Mouse (Mus musculus) intestine, embryonic 16.5 days (tissue): Measurements from ENCODE around the gene Art3. TPM values are rescaled to one million over a fixed set of nuclear protein-coding genes. Genes with fewer than 3 reads are reported as not detected.

Experiments used
- ATAC-seq: fragments of 200-750 bp; cut with Nextera tagmentation; 2 replicates; pipeline ENCODE4 v1.8.0; 2017; ENCODE audit warnings: moderate TSS enrichment, moderate library complexity
- H3K27ac ChIP-seq: fragments of 300-500 bp; sonication (generic); 2 replicates; pipeline ENCODE4 v1.5.1; 2014; ENCODE audit warnings: mild to moderate bottlenecking, low read length
- H3K27me3 ChIP-seq: fragments of 300-500 bp; sonication (generic); replicated peaks from 2 replicates; pipeline ENCODE4 v1.6.1; 2014; ENCODE audit warnings: low read length, control low read depth, mixed read lengths; ENCODE audit not compliant: control insufficient read depth, insufficient read depth
- H3K36me3 ChIP-seq: fragments of 300-500 bp; sonication (generic); 2 replicates; pipeline ENCODE4 v1.6.1; 2014; ENCODE audit warnings: low read length, control low read depth; ENCODE audit not compliant: control insufficient read depth, insufficient read depth
- H3K4me1 ChIP-seq: fragments of 300-500 bp; sonication (generic); 2 replicates; pipeline ENCODE4 v1.6.1; 2014; ENCODE audit warnings: low read length, control low read depth, mixed read lengths; ENCODE audit not compliant: control insufficient read depth, insufficient read depth
- H3K4me2 ChIP-seq: fragments of 300-500 bp; sonication (generic); 2 replicates; pipeline ENCODE4 v1.6.1; 2014; ENCODE audit warnings: low read depth, low read length, control low read depth
- H3K4me3 ChIP-seq: fragments of 300-500 bp; sonication (generic); 2 replicates; pipeline ENCODE4 v1.5.1; 2014; ENCODE audit warnings: mild to moderate bottlenecking, low read length
- H3K9ac ChIP-seq: fragments of 300-500 bp; sonication (generic); 2 replicates; pipeline ENCODE4 v1.6.1; 2014; ENCODE audit warnings: low read depth, low read length
- H3K9me3 ChIP-seq: fragments of 300-500 bp; sonication (generic); 2 replicates; pipeline ENCODE4 v1.6.1; 2016; ENCODE audit warnings: low read length, control low read depth; ENCODE audit not compliant: control insufficient read depth
- WGBS: fragments of 180-500 bp; shearing (Covaris S2); extraction: QIAGEN DNeasy Blood & Tissue Kit; methylation state at CpG from one replicate; pipeline ENCODE4 v1.1.7; 2014; 5-methylcytosine and 5-hydroxymethylcytosine counted together
- polyA plus RNA-seq: library from polyadenylated mRNA; unstranded; fragments of >200 nt; fragmentation: Nextera tagmentation; extraction: Ambion mirVana; gene quantifications from 2 replicates; pipeline ENCODE4 v1.2.1, GENCODE M21; 2015

The Art3 gene
- polyA plus RNA-seq, 1 experiment from 2014 or later: 5.6 TPM

DNA sequence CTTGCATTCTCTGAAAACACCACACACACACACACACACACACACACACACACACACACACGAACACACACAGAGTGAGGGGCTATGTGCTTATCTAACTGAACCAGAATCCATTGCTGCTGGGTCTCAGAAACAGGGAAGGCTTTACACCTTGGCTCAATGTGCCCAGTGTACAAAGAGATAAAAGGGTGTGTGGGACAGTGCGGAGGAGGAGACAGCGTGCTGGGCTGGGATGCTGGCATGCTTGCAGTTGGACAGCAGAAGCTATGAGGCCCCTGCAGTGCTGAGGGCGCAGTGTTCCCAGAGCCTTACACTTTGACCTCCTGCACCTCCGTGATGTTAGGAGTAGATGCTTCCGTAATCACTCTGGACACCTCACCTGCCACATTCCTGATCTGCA, 64.8 kb downstream of the Art3 start:
- peak; percentile 67 for ATAC-seq
- Histone ChIP-seq H3K36me3 (no peaks in the 10 kb centered on the region), H3K27me3 (peaks cover 9% of the 10 kb centered on the region), H3K4me2 (no peak overlapping the region), H3K4me3 (no peak overlapping the region), H3K27ac (no peak overlapping the region), H3K4me1 (no peaks in the 10 kb centered on the region), H3K9ac (no peak overlapping the region), H3K9me3 (no peaks in the 10 kb centered on the region)
- WGBS: 65% methylated on average over 6 of the region's 6 CpGs

DNA sequence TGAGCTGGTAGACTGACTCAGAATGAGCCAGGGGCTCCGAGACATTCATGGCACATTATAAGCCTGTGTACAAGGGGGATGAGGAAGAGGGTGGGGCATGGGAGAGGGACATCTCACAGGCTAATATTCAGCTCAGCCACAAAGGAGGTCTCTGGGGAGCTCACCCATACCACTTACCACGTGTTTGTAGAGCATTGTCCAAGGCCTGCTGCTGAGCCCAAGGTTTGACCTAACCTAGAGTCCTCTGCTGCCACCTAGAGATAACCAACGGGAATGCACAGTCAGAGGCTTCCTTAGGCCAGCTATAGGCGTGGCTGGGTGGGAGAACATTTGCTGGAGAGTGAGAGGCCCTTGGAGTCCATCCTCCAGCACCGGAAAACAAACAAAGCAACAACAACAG, 66.5 kb downstream of the Art3 start:
- Histone ChIP-seq H3K9ac (no peak overlapping the region), H3K4me3 (no peak overlapping the region), H3K36me3 (no peaks in the 10 kb centered on the region), H3K27ac (no peak overlapping the region), H3K9me3 (no peaks in the 10 kb centered on the region), H3K27me3 (no peaks in the 10 kb centered on the region), H3K4me2 (no peak overlapping the region), H3K4me1 (no peaks in the 10 kb centered on the region)
- peak; percentile 78 for ATAC-seq
- 24% methylated on average over 5 of the region's 5 CpGs for WGBS

DNA sequence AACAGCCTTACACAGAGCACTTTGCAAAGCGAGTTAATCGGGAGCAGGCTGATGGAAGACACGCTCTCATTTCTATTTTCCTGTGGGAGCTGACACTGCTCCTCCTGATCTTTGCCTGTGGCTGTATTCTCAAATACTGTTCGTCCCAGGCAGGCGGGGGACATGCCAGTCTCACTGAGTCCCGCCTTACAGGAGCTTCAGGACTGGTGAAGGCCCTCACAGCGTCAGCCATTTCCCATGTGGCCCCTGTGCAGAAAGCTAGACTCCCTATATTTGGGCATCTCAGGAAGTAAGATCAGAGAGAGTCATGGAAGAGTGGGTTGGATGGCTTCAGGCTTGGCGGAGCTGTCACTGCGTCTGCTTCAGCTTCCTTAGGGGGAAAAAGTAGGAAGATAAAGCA, 71.2 kb downstream of the Art3 start:
- Histone ChIP-seq H3K4me1 (no peaks in the 10 kb centered on the region), H3K4me2 (no peak overlapping the region), H3K9me3 (no peaks in the 10 kb centered on the region), H3K27me3 (no peaks in the 10 kb centered on the region), H3K9ac (no peak overlapping the region), H3K4me3 (no peak overlapping the region), H3K36me3 (no peaks in the 10 kb centered on the region), H3K27ac (no peak overlapping the region)
- no peak for ATAC-seq
- 66% methylated on average over 9 of the region's 9 CpGs for WGBS

DNA sequence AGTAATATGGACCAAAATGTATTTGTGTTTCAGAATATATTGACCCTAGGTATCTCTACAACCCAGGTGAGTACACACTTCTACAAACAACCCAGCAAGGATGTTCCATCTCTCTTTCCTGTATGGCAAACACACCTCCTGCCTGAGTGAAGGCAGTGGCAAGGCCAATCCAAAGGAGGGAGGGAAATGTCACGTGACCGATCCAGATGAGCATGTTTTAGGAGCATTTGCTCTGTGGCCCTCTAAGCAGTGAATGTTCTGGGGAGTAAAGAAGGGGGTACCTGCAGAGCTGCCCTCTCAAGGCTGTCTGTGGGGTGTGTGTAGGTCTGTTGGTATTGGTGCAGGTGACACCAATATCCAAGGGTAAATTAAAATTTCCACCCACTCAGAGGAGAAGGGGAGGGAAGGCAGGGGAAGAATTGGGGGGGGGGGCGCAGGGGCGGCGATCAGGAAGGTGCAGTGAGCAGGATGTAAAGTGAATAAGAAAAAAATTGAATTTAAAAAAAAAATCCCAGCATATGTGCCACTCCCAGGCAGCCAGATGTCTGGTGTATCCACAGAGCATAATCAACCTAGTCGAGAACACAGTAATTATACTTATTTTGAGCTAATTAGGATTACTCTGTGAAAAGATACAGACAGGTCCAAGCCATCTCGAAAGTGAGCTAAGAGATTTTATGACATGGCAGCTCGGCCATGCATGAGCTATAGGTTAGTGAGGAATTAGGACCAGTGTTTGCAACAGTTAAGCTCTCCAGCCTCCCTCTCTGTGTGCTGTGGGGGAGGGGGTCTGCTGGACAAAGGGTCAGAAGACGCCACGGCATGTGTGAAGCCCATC, 72.2 kb downstream of the Art3 start:
- no peak for ATAC-seq
- Histone ChIP-seq H3K9me3 (no peaks in the 10 kb centered on the region), H3K27ac (no peak overlapping the region), H3K9ac (no peak overlapping the region), H3K4me2 (no peak overlapping the region), H3K4me1 (no peaks in the 10 kb centered on the region), H3K36me3 (no peaks in the 10 kb centered on the region), H3K4me3 (no peak overlapping the region), H3K27me3 (no peaks in the 10 kb centered on the region)
- WGBS: 52% methylated on average over 10 of the region's 10 CpGs

DNA sequence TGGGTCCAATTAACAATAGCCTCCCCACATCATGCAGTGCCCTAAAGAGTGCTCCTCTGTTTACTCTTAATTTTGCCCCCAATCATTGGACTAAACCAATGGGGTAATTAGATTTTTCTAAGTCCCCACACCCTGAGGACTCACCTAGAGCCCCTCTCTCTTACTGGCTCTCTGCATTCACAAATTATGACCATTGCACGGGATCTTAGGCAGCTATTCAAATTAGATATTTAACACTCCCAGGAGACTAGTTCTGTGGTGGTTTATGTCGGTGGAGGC, 72.7 kb downstream of the Art3 start:
- Histone ChIP-seq H3K4me2 (no peak overlapping the region), H3K27ac (no peak overlapping the region), H3K9ac (no peak overlapping the region), H3K4me1 (no peaks in the 10 kb centered on the region), H3K27me3 (no peaks in the 10 kb centered on the region), H3K4me3 (no peak overlapping the region), H3K9me3 (no peaks in the 10 kb centered on the region), H3K36me3 (no peaks in the 10 kb centered on the region)
- ATAC-seq: no peak
- 59% methylated on average over 2 of the region's 2 CpGs for WGBS

DNA sequence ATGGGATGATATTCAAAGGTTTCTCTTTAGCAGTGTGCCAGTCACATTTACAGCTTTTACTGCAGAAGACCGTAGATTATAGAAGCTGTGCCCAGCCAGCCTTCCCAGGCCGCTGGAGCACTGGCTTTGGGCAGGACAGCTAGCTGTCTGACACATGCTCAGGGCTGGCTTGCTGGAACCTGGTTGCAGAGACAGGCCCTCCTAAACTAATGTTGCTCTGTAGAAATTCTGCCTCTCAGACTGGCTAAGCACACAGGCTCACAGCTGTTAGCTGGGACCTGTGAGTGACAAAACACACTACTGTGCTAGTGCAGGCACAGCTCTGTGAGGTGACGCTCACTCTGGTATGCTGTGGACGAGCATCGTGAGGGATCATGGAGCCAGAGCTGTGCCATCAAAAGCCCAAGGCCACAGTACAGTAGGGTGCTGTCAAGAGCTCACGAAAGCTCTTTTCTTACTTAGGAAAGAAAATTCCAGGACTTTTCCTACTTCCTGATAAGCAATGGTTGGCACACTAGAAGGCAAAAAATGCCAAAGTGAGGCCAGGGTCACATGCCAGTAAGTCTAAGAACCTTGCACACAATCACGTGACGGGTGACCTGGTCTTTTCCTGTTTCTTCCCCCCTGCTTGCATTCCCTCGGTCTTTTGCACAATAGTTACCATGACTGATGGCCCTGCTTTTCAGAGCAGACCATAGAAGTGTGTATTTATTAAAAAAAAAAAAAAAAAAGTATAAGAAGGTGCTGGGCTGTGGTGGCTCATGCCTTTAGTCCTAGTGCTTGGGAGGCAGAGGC, 77.9 kb downstream of the Art3 start:
- 74% methylated on average over 9 of the region's 9 CpGs for WGBS
- Histone ChIP-seq H3K4me3 (no peak overlapping the region), H3K36me3 (no peaks in the 10 kb centered on the region), H3K9me3 (no peaks in the 10 kb centered on the region), H3K4me2 (no peak overlapping the region), H3K27ac (no peak overlapping the region), H3K9ac (no peak overlapping the region), H3K4me1 (no peaks in the 10 kb centered on the region), H3K27me3 (no peaks in the 10 kb centered on the region)
- ATAC-seq: no peak

DNA sequence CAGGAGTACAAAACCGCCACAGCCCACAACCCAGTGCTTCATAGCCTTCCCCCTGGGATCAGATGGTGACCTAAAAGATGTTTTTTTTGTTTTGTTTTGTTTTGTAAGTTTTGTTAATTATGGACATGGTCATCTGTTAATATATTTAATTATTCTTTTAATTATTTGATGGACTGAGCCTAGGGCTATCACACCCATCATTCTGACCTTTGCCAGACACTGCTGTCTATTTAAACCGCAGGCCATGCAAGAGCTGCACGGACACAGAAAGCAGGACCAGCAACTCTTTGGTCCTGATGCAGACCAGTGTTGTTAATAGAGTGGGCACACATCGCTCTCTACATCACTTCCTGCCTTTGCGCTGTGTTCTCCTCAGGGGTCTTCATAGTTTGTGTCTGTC, 78.9 kb downstream of the Art3 start:
- 84% methylated on average over 5 of the region's 5 CpGs for WGBS
- H3K4me1 ChIP-seq: no peaks in the 10 kb centered on the region
- no peaks in the 10 kb centered on the region for H3K27me3 ChIP-seq
- no peak for ATAC-seq
- no peaks in the 10 kb centered on the region for H3K36me3 ChIP-seq
- H3K27ac ChIP-seq: no peak overlapping the region
- H3K9me3 ChIP-seq: no peaks in the 10 kb centered on the region
- no peak overlapping the region for H3K4me2 ChIP-seq
- no peak overlapping the region for H3K9ac ChIP-seq
- H3K4me3 ChIP-seq: no peak overlapping the region

DNA sequence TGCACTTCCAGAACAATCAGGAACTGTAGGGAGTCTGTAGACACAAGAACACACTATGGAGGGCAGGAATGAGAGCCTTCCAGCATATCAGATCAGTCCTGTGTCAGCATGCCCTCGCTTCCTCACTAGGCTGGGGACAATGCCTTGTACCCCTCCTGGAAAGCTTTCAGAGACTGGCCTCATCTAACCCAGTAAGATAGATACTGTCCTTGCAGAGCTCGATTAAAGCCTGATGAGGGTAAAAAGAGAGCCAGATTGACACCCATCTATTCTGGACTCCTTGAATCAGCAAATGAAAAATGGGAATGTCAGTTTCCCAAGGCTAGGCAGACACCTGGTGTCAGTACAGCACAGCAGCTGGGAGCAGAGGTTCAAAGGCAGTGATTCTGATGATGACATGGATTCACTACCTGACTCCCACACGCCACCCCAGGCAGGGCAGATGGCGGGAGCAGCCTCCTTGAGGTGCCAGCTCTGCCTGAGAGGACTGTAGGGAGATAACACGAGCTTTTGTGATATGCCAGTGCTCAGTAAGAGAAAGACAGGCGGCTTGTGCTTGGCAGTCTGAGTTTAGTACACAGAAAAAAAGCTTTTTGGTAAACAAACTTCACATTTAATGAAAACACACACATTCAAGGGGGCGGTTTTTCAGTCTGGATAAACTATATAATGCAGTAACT, 80.0 kb downstream of the Art3 start:
- Histone ChIP-seq H3K4me2 (no peak overlapping the region), H3K4me3 (no peak overlapping the region), H3K27ac (no peak overlapping the region), H3K9me3 (no peaks in the 10 kb centered on the region), H3K9ac (no peak overlapping the region), H3K36me3 (no peaks in the 10 kb centered on the region), H3K4me1 (no peaks in the 10 kb centered on the region), H3K27me3 (no peaks in the 10 kb centered on the region)
- 62% methylated on average over 7 of the region's 7 CpGs for WGBS
- ATAC-seq: no peak

DNA sequence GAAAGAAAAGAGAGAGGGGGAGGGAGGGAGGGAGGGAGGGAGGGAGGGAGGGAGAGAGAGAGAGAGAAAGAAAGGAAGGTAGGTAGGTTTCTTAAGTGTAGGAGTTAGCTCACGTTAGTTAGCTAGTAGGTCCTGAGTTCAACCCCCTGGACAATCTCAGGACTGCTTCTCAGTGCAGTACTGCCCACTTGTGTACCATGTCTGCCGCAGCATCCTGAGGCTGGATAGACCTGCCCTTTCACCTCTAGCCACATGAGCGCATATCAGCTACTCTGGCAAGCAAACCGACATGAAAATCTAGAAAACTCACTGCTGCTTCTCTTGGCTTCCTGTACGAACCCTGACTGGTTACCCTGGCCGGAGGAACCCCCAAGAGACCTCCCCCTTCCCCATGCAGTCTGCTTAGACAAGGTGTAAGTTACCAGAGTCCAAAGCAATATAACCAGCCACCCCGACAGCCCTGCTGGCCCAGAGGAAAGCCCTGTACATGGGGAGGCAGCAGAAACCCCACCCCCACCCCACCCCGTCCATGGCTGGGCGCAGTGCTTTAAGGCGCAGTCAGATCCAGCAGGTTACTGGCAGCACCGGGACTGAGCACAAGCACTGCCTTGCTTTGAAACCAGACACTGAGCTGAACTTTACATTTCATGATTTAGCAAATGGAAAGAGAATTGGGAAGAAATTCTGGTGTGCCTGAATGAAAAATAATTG, 81.8 kb downstream of the Art3 start:
- Histone ChIP-seq H3K36me3 (no peaks in the 10 kb centered on the region), H3K9me3 (no peaks in the 10 kb centered on the region), H3K4me1 (no peaks in the 10 kb centered on the region), H3K27ac (no peak overlapping the region), H3K4me2 (no peak overlapping the region), H3K27me3 (no peaks in the 10 kb centered on the region), H3K9ac (no peak overlapping the region), H3K4me3 (no peak overlapping the region)
- WGBS: 84% methylated on average over 11 of the region's 11 CpGs
- ATAC-seq: no peak; the same call in 1 of the 2 replicates
